Mouse (Mus musculus): ENCODE data around the gene Acvr1. TPM values are rescaled to one million over a fixed set of nuclear protein-coding genes. Genes with fewer than 3 reads are reported as not detected.

Gene Acvr1
- polyA plus RNA-seq (2016; fragmentation: Nextera tagmentation; extraction: Ambion mirVana): 3.5 TPM in 2 replicates

GRCm38 (mm10) chr2:58567066-58567810 is at the start of gene Acvr1, which contains the start of gene Upp2:
Gene Acvr1, minus strand, starts transcription at chr2:58567157.
Gene Upp2, plus strand, starts transcription at chr2:58567298.
- Histone ChIP-seq H3K4me3 (peak within 1 kb of the TSS; percentile 92), H3K9me3 (no peaks in the 10 kb centered on the region), H3K36me3 (no peaks in the 10 kb centered on the region), H3K27ac (peak within 1 kb of the TSS; percentile 96), H3K4me1 (replicated peaks) (peaks cover 54% of the 10 kb centered on the region), H3K27me3 (ENCODE audit: insufficient read depth, poor library complexity, severe bottlenecking) (no peaks in the 10 kb centered on the region)
- peak; percentile 86 for DNase-seq (ENCODE audit: low spot score)
- WGBS: 1% methylated on average over 58 of the region's 80 CpGs

GRCm38 (mm10) chr2:58615766-58616165 is 48.8 kb upstream of the Acvr1 start:
- no peak for DNase-seq (ENCODE audit: low spot score)
- no peaks in the 10 kb centered on the region for H3K9me3 ChIP-seq
- no peaks in the 10 kb centered on the region for H3K27me3 ChIP-seq (ENCODE audit: insufficient read depth, poor library complexity, severe bottlenecking)
- H3K27ac ChIP-seq: no peak overlapping the region
- no peaks in the 10 kb centered on the region for H3K36me3 ChIP-seq
- H3K4me1 ChIP-seq (replicated peaks): no peaks in the 10 kb centered on the region
- no peak overlapping the region for H3K4me3 ChIP-seq
- WGBS: 89% methylated on average over 5 of the region's 5 CpGs

GRCm38 (mm10) chr2:58614851-58615250 is 47.9 kb upstream of the Acvr1 start:
- DNase-seq (ENCODE audit: low spot score): no peak
- WGBS: 96% methylated on average over 8 of the region's 8 CpGs
- Histone ChIP-seq H3K4me1 (replicated peaks) (no peaks in the 10 kb centered on the region), H3K9me3 (no peaks in the 10 kb centered on the region), H3K27me3 (ENCODE audit: insufficient read depth, poor library complexity, severe bottlenecking) (no peaks in the 10 kb centered on the region), H3K27ac (no peak overlapping the region), H3K36me3 (no peaks in the 10 kb centered on the region), H3K4me3 (no peak overlapping the region)

- Histone ChIP-seq H3K4me3 (no peak overlapping the region), H3K27ac (no peak overlapping the region), H3K4me1 (replicated peaks) (no peaks in the 10 kb centered on the region), H3K36me3 (no peaks in the 10 kb centered on the region), H3K9me3 (no peaks in the 10 kb centered on the region), H3K27me3 (ENCODE audit: insufficient read depth, poor library complexity, severe bottlenecking) (no peaks in the 10 kb centered on the region)
- 93% methylated on average over 3 of the region's 3 CpGs for WGBS
- DNase-seq (ENCODE audit: low spot score): no peak
Observed at GRCm38 (mm10) chr2:58613720-58614119, 46.8 kb upstream of the Acvr1 start.

GRCm38 (mm10) chr2:58604791-58605190 is 37.8 kb upstream of the Acvr1 start:
- WGBS: 94% methylated on average over 3 of the region's 3 CpGs
- no peaks in the 10 kb centered on the region for H3K36me3 ChIP-seq

GRCm38 (mm10) chr2:58603379-58603778 is 36.4 kb upstream of the Acvr1 start:
- no peak for DNase-seq (ENCODE audit: low spot score)
- WGBS: 88% methylated on average over 3 of the region's 3 CpGs
- H3K4me3 ChIP-seq: no peak overlapping the region
- no peaks in the 10 kb centered on the region for H3K27me3 ChIP-seq (ENCODE audit: insufficient read depth, poor library complexity, severe bottlenecking)
- no peak overlapping the region for H3K27ac ChIP-seq
- H3K36me3 ChIP-seq: no peaks in the 10 kb centered on the region
- H3K4me1 ChIP-seq (replicated peaks): no peaks in the 10 kb centered on the region
- H3K9me3 ChIP-seq: no peaks in the 10 kb centered on the region

More at GRCm38 (mm10) chr2:58604791-58605190, 37.8 kb upstream of the Acvr1 start:
- H3K4me3 ChIP-seq: no peak overlapping the region
- no peak overlapping the region for H3K27ac ChIP-seq
- no peaks in the 10 kb centered on the region for H3K4me1 ChIP-seq (replicated peaks)
- H3K9me3 ChIP-seq: no peaks in the 10 kb centered on the region
- no peak for DNase-seq (ENCODE audit: low spot score)
- H3K27me3 ChIP-seq (ENCODE audit: insufficient read depth, poor library complexity, severe bottlenecking): no peaks in the 10 kb centered on the region

GRCm38 (mm10) chr2:58601382-58601781 is 34.4 kb upstream of the Acvr1 start:
- H3K9me3 ChIP-seq: no peaks in the 10 kb centered on the region
- no peaks in the 10 kb centered on the region for H3K4me1 ChIP-seq (replicated peaks)
- no peak for DNase-seq (ENCODE audit: low spot score)
- no peak overlapping the region for H3K27ac ChIP-seq
- H3K27me3 ChIP-seq (ENCODE audit: insufficient read depth, poor library complexity, severe bottlenecking): no peaks in the 10 kb centered on the region
- WGBS: 79% methylated on average over 4 of the region's 4 CpGs
- H3K36me3 ChIP-seq: no peaks in the 10 kb centered on the region
- no peak overlapping the region for H3K4me3 ChIP-seq

- Histone ChIP-seq H3K27ac (no peak overlapping the region), H3K27me3 (ENCODE audit: insufficient read depth, poor library complexity, severe bottlenecking) (no peaks in the 10 kb centered on the region), H3K36me3 (no peaks in the 10 kb centered on the region), H3K4me1 (replicated peaks) (no peaks in the 10 kb centered on the region), H3K4me3 (no peak overlapping the region), H3K9me3 (no peaks in the 10 kb centered on the region)
- no peak for DNase-seq (ENCODE audit: low spot score)
- WGBS: 93% methylated on average over 6 of the region's 6 CpGs
Observed at GRCm38 (mm10) chr2:58599639-58600038, 32.7 kb upstream of the Acvr1 start.

- no peaks in the 10 kb centered on the region for H3K27me3 ChIP-seq (ENCODE audit: insufficient read depth, poor library complexity, severe bottlenecking)
- WGBS: 86% methylated on average over 3 of the region's 3 CpGs
Observed at GRCm38 (mm10) chr2:58597556-58597955, 30.6 kb upstream of the Acvr1 start.

GRCm38 (mm10) chr2:58596774-58597342 is 29.9 kb upstream of the Acvr1 start:
- Histone ChIP-seq H3K36me3 (no peaks in the 10 kb centered on the region), H3K4me3 (no peak overlapping the region), H3K27ac (no peak overlapping the region), H3K4me1 (replicated peaks) (no peaks in the 10 kb centered on the region), H3K9me3 (no peaks in the 10 kb centered on the region), H3K27me3 (ENCODE audit: insufficient read depth, poor library complexity, severe bottlenecking) (no peaks in the 10 kb centered on the region)
- no peak for DNase-seq (ENCODE audit: low spot score)
- 82% methylated on average over 17 of the region's 17 CpGs for WGBS

More at GRCm38 (mm10) chr2:58597556-58597955, 30.6 kb upstream of the Acvr1 start:
- Histone ChIP-seq H3K4me3 (no peak overlapping the region), H3K27ac (no peak overlapping the region), H3K9me3 (no peaks in the 10 kb centered on the region), H3K4me1 (replicated peaks) (no peaks in the 10 kb centered on the region), H3K36me3 (no peaks in the 10 kb centered on the region)
- DNase-seq (ENCODE audit: low spot score): no peak

- no peak overlapping the region for H3K27ac ChIP-seq
- 80% methylated on average over 9 of the region's 9 CpGs for WGBS
Observed at GRCm38 (mm10) chr2:58595350-58595749, 28.4 kb upstream of the Acvr1 start.

GRCm38 (mm10) chr2:58590055-58590454 is 23.1 kb upstream of the Acvr1 start:
- 94% methylated on average over 1 of the region's 1 CpGs for WGBS
- peaks cover 5% of the 10 kb centered on the region; the same call in 1 of the 2 replicates for H3K4me1 ChIP-seq (replicated peaks)
- H3K27ac ChIP-seq: no peak overlapping the region
- no peak for DNase-seq (ENCODE audit: low spot score)
- H3K4me3 ChIP-seq: no peak overlapping the region
- no peaks in the 10 kb centered on the region for H3K9me3 ChIP-seq
- no peaks in the 10 kb centered on the region for H3K27me3 ChIP-seq (ENCODE audit: insufficient read depth, poor library complexity, severe bottlenecking)
- H3K36me3 ChIP-seq: no peaks in the 10 kb centered on the region

More at GRCm38 (mm10) chr2:58595350-58595749, 28.4 kb upstream of the Acvr1 start:
- no peaks in the 10 kb centered on the region for H3K9me3 ChIP-seq
- H3K4me3 ChIP-seq: no peak overlapping the region
- no peaks in the 10 kb centered on the region for H3K36me3 ChIP-seq
- no peak for DNase-seq (ENCODE audit: low spot score)
- no peaks in the 10 kb centered on the region for H3K4me1 ChIP-seq (replicated peaks)
- no peaks in the 10 kb centered on the region for H3K27me3 ChIP-seq (ENCODE audit: insufficient read depth, poor library complexity, severe bottlenecking)

- H3K36me3 ChIP-seq: no peaks in the 10 kb centered on the region
- peaks cover 9% of the 10 kb centered on the region; the same call in 1 of the 2 replicates for H3K4me1 ChIP-seq (replicated peaks)
- H3K9me3 ChIP-seq: no peaks in the 10 kb centered on the region
- no peak overlapping the region for H3K4me3 ChIP-seq
- H3K27ac ChIP-seq: no peak overlapping the region
- H3K27me3 ChIP-seq (ENCODE audit: insufficient read depth, poor library complexity, severe bottlenecking): no peaks in the 10 kb centered on the region
- no peak for DNase-seq (ENCODE audit: low spot score)
- 85% methylated on average over 4 of the region's 4 CpGs for WGBS
Observed at GRCm38 (mm10) chr2:58589637-58590036, 22.7 kb upstream of the Acvr1 start.

Data from hindbrain, embryonic 10.5 days (tissue).